Mouse (Mus musculus): Measurements from ENCODE around the gene Tenm4.

DNA sequence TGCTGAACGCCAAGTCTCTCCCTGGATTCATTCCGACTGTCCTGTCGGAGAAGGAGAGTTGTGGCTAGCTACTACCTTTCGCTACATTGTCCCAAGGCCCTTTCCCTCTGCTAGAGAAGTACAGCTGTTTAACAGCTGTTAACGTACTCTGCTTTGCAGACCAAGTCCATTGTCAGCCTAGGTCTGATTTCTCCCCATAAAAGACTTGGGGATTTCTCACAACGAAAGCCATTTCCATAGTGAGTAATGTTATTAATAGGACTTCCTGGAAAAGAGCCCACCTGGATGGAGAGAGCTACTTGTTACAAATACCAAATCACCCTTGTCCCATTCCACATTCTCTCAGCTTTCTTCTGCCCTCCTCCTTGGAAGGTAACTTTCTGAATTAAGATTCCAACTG, 417.5 kb downstream of the Tenm4 start:
- TF ChIP-seq POLR2A (IDR thresholded peaks at IDR 0.05; ENCODE audit: extremely low read depth, insufficient read depth, low read length) (no peak), CTCF (IDR thresholded peaks at IDR 0.05; ENCODE audit: low read depth, low read length) (no peak)

Measured in liver, adult 2 months (tissue).